Mouse (Mus musculus) kidney, adult 2 months (tissue): Measurements from ENCODE around the gene Sidt1.
A peak's percentile ranks its signal among the peaks of the same experiment; 100 is the strongest.

Experiments
- CTCF ChIP-seq: fragments of 200-500 bp; conservative IDR thresholded peaks from 2 replicates; pipeline ENCODE4 v1.5.1; 2011; ENCODE audit warnings: low read depth, mild to moderate bottlenecking, control low read depth, low read length, moderate library complexity, mixed read lengths; ENCODE audit not compliant: insufficient read depth, insufficient read length
- POLR2A ChIP-seq: fragments of 200-500 bp; IDR thresholded peaks from one replicate; pipeline ENCODE4 v1.6.1; 2011; ENCODE audit warnings: low read depth, low read length, control low read depth

DNA sequence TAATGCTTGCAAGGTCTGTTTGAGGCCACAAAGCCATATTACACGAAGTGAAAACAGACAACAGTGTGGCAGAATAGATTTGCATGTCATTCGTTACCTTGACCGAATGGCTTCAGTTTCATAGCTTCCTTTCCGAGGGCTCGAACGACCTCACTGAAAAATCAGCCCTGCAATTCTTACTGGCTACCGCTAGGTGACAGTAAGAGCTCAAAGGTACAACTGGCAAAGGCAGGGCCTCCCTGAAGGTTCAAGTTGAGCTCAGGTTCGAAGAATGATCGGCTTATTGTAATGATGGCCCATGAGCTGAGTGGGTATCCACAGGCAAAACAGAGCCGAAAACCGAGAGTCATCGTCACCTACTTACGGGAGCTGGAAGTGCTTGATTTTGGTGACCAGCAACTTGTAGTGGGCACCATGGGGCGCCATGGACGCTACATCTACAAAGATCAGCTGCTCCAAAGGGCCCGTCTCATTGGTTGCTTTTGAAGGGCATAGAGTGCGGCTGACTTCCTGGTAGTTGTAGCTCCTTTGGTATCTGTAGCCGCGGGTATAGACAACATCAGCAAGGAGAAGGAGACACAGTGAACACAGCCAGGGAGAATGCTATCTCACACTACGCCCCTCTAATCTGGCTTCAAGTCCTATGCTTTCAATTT lies 33.4 kb downstream of the Sidt1 start:
- peak; percentile 54 for TF ChIP-seq CTCF
- TF ChIP-seq POLR2A = no peak
